16 mouse cellular contexts compared by ENCODE assay signal in the genomic region with DNA sequence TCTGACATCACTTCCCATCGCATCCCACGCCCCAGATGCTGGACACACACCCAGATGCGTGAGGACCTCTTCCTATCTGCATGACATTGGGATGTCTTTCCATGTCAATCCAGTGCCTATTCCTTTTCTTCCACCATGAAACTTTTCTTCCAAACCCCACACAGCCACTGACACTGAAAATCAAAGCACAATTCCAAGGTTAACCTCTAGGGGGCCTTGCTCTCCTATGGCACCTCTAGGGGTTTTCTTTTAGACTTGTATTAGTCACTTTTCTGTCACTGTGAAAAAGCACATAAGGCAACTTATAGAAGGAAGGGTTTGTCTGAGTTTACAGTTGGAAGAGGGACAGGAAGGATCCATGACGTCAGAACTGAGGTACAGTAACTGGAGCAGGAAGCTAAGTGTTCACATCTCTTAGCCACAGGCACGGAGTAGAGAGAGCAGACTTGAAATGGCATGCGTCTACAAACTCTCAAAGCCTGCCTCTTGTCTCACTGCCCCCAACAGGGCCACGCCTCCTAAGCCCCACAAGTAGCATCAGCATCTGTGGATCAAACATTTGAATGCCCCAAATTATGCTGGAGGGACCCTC.
A peak's percentile ranks its signal among the peaks of the same experiment; 100 is the strongest.
DNase-seq lines count a peak whose midpoint lies in the region; ATAC-seq and TF ChIP-seq lines count a peak whose summit lies in the region.
"Had no signal": no experiment of that assay in that cellular context is flagged by ENCODE, and none has a peak within 500 bp of the region (broad histone marks: within the 10 kb centered on the region; RNA-seq: fewer than 3 reads in every experiment).

No protein-coding gene starts in this region.

- H3K36me3 ChIP-seq in G1E (replicated peaks), result no peaks in the 10 kb centered on the region
- H3K36me3 ChIP-seq: forebrain, embryonic 10.5 days; limb, embryonic 12.5 days; liver, embryonic 15.5 days had no signal

- DNase-seq in layer of hippocampus, adult 2 months (ENCODE audit: low spot score in 2 of 2), result no peak
- DNase-seq in layer of hippocampus, postnatal 36 days, result no peak
- peak; percentile 37 for DNase-seq in CD4-positive, CD25-positive, alpha-beta regulatory T cell, adult 2 months (ENCODE audit: low read depth, low spot score)
- no peak for DNase-seq in G1E (ENCODE audit: low spot score)
- peak; percentile 46 for DNase-seq in induced T-regulatory cell, adult 2 months (ENCODE audit: low read depth)
- no peak for DNase-seq in ovary, postnatal 36 days (ENCODE audit: low spot score)
- DNase-seq in lung, adult 18-20 months, result no peak
- DNase-seq: cerebellum, postnatal 25 days; heart, postnatal 10 days; lung, postnatal 4 days; midbrain, embryonic 14.5 days; right cerebral cortex, postnatal 14 days had no signal

- no peaks in the 10 kb centered on the region for H3K4me1 ChIP-seq in G1E (ENCODE audit: insufficient read depth, low read depth, low read length)
- H3K4me1 ChIP-seq: forebrain, embryonic 10.5 days; limb, embryonic 12.5 days; liver, embryonic 15.5 days had no signal

- H3K9me3 ChIP-seq in G1E (replicated peaks), result no peaks in the 10 kb centered on the region
- H3K9me3 ChIP-seq: forebrain, embryonic 10.5 days; limb, embryonic 12.5 days; liver, embryonic 15.5 days had no signal

- no peaks in the 10 kb centered on the region for H3K27me3 ChIP-seq in G1E (ENCODE audit: insufficient read depth, low read length)
- H3K27me3 ChIP-seq: limb, embryonic 12.5 days; liver, embryonic 15.5 days had no signal

- ATAC-seq in G1E (ENCODE audit: extremely low read depth, insufficient number of reproducible peaks, low FRiP score, poor library complexity, severe bottlenecking), result no peak
- ATAC-seq: hindbrain, postnatal 0 days had no signal

- H3K27ac ChIP-seq in layer of hippocampus, adult 2 months, result no peak overlapping the region
- H3K27ac ChIP-seq: forebrain, embryonic 10.5 days; hindbrain, postnatal 0 days; limb, embryonic 12.5 days; liver, embryonic 15.5 days had no signal

- peak; percentile 47 for TF ChIP-seq CTCF in layer of hippocampus, adult 2 months (conservative IDR thresholded peaks at IDR 0.05)
- peak; percentile 16; the same call in 1 of the 2 replicates for TF ChIP-seq CTCF in G1E (IDR thresholded peaks at IDR 0.05; ENCODE audit: low read depth, low read length)

- no peak overlapping the region for H3K4me3 ChIP-seq in layer of hippocampus, adult 2 months
- no peak overlapping the region for H3K4me3 ChIP-seq in G1E (ENCODE audit: low read depth, low read length)
- H3K4me3 ChIP-seq: forebrain, embryonic 10.5 days; limb, embryonic 12.5 days; liver, embryonic 15.5 days had no signal

Comparison
In these comparisons a context has a peak if more than half of its experiments do, and no peak if none do; other contexts are left out.
1. DNase-seq: peak in CD4-positive, CD25-positive, alpha-beta regulatory T cell, adult 2 months (single experiment) and induced T-regulatory cell, adult 2 months (single experiment); none in layer of hippocampus, adult 2 months (0 of 2), layer of hippocampus, postnatal 36 days (0 of 2), G1E (single experiment), ovary, postnatal 36 days (single experiment) and lung, adult 18-20 months (0 of 2).